ENCODE assay signal across 8 mouse cellular contexts in the genomic region with DNA sequence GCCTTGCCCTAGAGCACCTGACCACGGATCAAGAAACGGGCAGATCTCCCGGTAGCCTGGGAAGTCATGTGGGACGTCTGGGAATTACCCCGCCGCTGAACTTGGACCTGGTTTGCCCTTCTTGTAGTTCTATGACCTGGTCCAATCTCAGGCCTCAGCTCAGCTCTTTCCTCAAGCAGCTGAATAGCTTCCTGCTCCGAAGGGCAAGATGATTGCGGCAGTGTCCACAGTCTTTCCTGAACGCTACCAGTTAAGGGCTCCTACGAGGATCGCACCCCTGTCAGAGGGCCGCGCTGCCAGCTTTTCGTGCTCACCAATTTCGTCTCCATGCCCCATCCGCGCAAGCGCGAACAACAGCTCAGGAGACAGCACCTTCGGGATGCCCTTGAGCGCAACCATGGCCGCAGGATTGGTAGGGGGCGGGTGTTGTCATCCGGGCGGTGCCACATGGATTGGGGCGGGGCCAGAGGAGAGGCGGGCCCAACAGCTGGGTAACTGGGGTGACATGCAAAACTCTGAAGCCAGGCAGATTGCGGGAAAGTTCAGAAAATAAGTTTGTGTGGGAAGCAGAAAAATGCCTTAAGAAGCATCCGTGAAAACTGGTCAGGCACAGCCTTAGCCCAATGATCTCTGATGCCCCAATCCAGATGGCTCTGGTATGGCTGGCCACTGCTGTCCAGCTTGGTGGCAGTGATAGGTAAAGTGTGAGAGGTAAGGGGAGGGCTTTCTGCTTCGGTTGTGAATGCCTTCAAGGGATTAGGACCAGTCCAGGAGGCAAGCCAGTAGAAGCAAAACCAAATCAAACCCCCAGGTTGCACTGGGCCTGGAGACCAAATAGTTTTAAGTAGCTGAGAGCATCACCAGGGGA. TPM values are rescaled to one million over a fixed set of nuclear protein-coding genes. Genes with fewer than 3 reads are reported as not detected.
A peak's percentile ranks its signal among the peaks of the same experiment; 100 is the strongest.
DNase-seq lines count a peak whose midpoint lies in the region; ATAC-seq lines count a peak whose summit lies in the region.

A gene (minus strand): TSS at position 449 of the 868 bp plus-strand sequence.

- H3K4me2 ChIP-seq in intestine, embryonic 14.5 days (ENCODE audit: low read length): peak within 1 kb of the TSS; percentile 76

- peak; percentile 90 for ATAC-seq in intestine, embryonic 14.5 days (replicated peaks; ENCODE audit: low FRiP score, low TSS enrichment, low read depth)

- WGBS in intestine, embryonic 14.5 days: 0% methylated on average over 30 of the region's 30 CpGs

- intact Hi-C loops in left cerebral cortex, postnatal 25 days (cut with DNase I): no loop called here

- no peaks in the 10 kb centered on the region for H3K9me3 ChIP-seq in intestine, embryonic 14.5 days (ENCODE audit: control insufficient read depth, low read length)

- H3K4me1 ChIP-seq in intestine, embryonic 14.5 days (replicated peaks; ENCODE audit: control insufficient read depth, insufficient read depth, low read length): peaks cover 5% of the 10 kb centered on the region; the same call in 1 of the 2 replicates

- H3K9ac ChIP-seq in intestine, embryonic 14.5 days (ENCODE audit: low read length): peak within 1 kb of the TSS; percentile 48

- DNase-seq in adrenal gland, adult 8-10 months: peak; percentile 94
- peak; percentile 88 for DNase-seq in embryo, embryonic 11 days
- DNase-seq in gastrocnemius, postnatal 25 days: peak; percentile 87
- peak; percentile 84 for DNase-seq in intestine, embryonic 14.5 days (ENCODE audit: low spot score)
- peak; percentile 79 to 89 for DNase-seq in left cerebral cortex, postnatal 25 days (ENCODE audit: low spot score in 2 of 2)
- peak; percentile 81 for DNase-seq in mesoderm, embryonic 11.5 days (ENCODE audit: low read depth, low spot score)
- DNase-seq in right cerebral cortex, postnatal 36 days (ENCODE audit: low spot score in 2 of 2): peak; percentile 78 to 81
- DNase-seq in urinary bladder, postnatal 4 days (ENCODE audit: low spot score in 2 of 2): peak; percentile 85 to 89

- H3K27ac ChIP-seq in intestine, embryonic 14.5 days (ENCODE audit: low read depth): no peak within 1 kb of the TSS

- peaks cover 26% of the 10 kb centered on the region for H3K36me3 ChIP-seq in intestine, embryonic 14.5 days (ENCODE audit: control insufficient read depth, insufficient read depth, low read length)

- peak within 1 kb of the TSS; percentile 48 for H3K4me3 ChIP-seq in intestine, embryonic 14.5 days (ENCODE audit: low read depth, low read length)

- H3K27me3 ChIP-seq in intestine, embryonic 14.5 days (replicated peaks; ENCODE audit: control insufficient read depth, insufficient read depth, low read length): no peaks in the 10 kb centered on the region

RNA-seq across cellular contexts. Expression of the gene that starts here (rescaled TPM):
- total RNA-seq in adrenal gland, adult 8-10 months (2022): 10 to 100 TPM; 36.0 to 65.5 (median 43.9) TPM
- total RNA-seq in gastrocnemius, postnatal 25 days (2021): 10 to 100 TPM; 41.6 to 47.5 TPM
- polyA plus RNA-seq in intestine, embryonic 14.5 days (2014; fragmentation: Nextera tagmentation; extraction: Ambion mirVana): 34.9 and 39.4 TPM in 2 replicates
- total RNA-seq in left cerebral cortex, postnatal 25 days (2021): 10 to 100 TPM; 56.2 to 56.3 TPM
